Mouse (Mus musculus) inflammation-experienced regulatory T-cells (primary cell): Measurements from ENCODE around the gene Accsl. TPM values are rescaled to one million over a fixed set of nuclear protein-coding genes. Genes with fewer than 3 reads are reported as not detected.

ENCODE experiments used
- polyA plus RNA-seq, 2 experiments: library from polyadenylated mRNA; unstranded; fragments of 100-300 nt; shearing (Covaris generic); gene quantifications; one replicate each; pipeline ENCODE4 v1.2.1; 2017

Accsl gene
- 1 to 10 TPM in 1 of 2 experiments, under 1 TPM in 1; 0.52 to 1.2 TPM for polyA plus RNA-seq

GRCm38 (mm10) chr2:93869107-93869600 is at the start of gene Accsl:
Accsl (minus strand) TSS chr2:93869157.

GRCm38 (mm10) chr2:93849505-93850089 is 19.4 kb downstream of the Accsl start, which contains the start of gene Accs:
Accs (minus strand) TSS chr2:93849943.

DNA sequence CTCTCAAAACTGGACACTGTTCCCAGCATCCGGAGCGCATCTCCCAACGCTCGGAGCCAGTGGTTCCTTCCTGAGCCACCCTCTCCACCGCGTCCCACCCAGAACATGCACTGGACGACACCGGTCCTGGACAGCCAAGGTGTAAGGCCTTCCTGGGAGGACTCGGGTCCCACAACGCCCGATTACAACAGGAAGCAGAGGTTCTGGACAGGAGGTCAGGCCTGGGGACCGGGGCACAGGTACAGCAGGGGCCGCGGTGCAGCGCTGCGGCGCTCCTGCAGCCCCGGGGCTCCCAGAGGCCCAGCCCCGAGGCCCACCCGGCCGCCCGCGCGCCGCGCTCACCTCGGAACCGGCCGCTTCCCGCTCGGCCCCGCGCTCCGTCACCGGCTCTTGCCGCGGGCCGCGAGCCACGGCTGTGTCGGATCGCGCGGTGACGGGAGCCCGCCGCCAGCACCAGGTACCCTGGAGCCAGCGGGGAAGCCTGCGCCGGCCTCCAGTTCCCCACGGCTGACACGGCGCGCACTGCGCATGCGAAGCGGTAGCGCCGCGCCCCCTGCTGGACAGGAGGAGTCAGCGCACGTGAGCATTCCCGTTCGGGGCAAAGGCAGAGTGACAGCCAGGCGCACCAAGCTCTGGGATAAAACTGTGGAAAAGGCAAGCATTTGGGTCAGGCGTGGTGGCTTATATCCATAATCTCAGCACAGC is 46.8 kb downstream of the Accsl start, which contains the start of gene Ext2:
Gene Ext2, minus strand, starts transcription at position 524 of the 705 bp plus-strand sequence.

Other genes starting within 250 kb of the Accsl start
- under 1 TPM; 0.14 to 0.54 TPM for gene Alx4, start 226.8 kb downstream of the Accsl start, polyA plus RNA-seq
- gene Ext2, start 46.6 kb downstream of the Accsl start, polyA plus RNA-seq = 10 to 100 TPM; 79.0 to 92.5 TPM
- gene Accs, start 19.2 kb downstream of the Accsl start, polyA plus RNA-seq = 10 to 100 TPM in 1 of 2 experiments, 1 to 10 TPM in 1; 9.6 to 20.0 TPM
- under 1 TPM; 0.25 to 0.91 TPM for gene Gm13889, start 88.0 kb upstream of the Accsl start, polyA plus RNA-seq
- gene Gm27027, start 127.2 kb upstream of the Accsl start, polyA plus RNA-seq = not detected
- 10 to 100 TPM; 54.7 to 72.3 TPM for gene Alkbh3, start 141.7 kb upstream of the Accsl start, polyA plus RNA-seq